Mouse (Mus musculus) small intestine, adult 2 months (tissue): ENCODE measurements around the gene Nfyb.

Source experiments
- CTCF ChIP-seq: fragments of 200-500 bp; IDR thresholded peaks from 2 replicates; pipeline ENCODE4 v1.5.1; 2012; ENCODE audit warnings: low read depth, mild to moderate bottlenecking, control low read depth, inconsistent platforms, low read length, moderate library complexity, mixed read lengths; ENCODE audit not compliant: insufficient replicate concordance, insufficient read length; ENCODE audit errors: extremely low read depth
- POLR2A ChIP-seq: fragments of 200-500 bp; IDR thresholded peaks from 2 replicates; pipeline ENCODE4 v1.6.1; 2012; ENCODE audit warnings: low read depth, mild to moderate bottlenecking, control low read depth, inconsistent platforms, low read length, moderate library complexity

GRCm38 (mm10) chr10:82809352-82809751 lies 45.4 kb upstream of the Nfyb start:
- TF ChIP-seq POLR2A (no peak), CTCF (no peak)
